Mouse (Mus musculus): ENCODE data around the gene Gm17416.

The Gm17416 gene

GRCm38 (mm10) chr2:152607746-152608145 is 38.6 kb downstream of the Gm17416 start:
- no peak for DNase-seq

GRCm38 (mm10) chr2:152608719-152609118 is 39.6 kb downstream of the Gm17416 start:
- no peak for DNase-seq

- no peak for DNase-seq
Measured at GRCm38 (mm10) chr2:152612193-152612592, 43.1 kb downstream of the Gm17416 start.

GRCm38 (mm10) chr2:152615563-152615962 is 46.4 kb downstream of the Gm17416 start:
- DNase-seq, result peak; percentile 39

- DNase-seq, result no peak
Measured at GRCm38 (mm10) chr2:152616470-152616869, 47.3 kb downstream of the Gm17416 start.

- no peak for DNase-seq
Measured at GRCm38 (mm10) chr2:152617374-152617773, 48.2 kb downstream of the Gm17416 start.

Measured in kidney, adult 11 months (tissue).